Comparison of ENCODE assay signal across 9 mouse cellular contexts in the genomic region with DNA sequence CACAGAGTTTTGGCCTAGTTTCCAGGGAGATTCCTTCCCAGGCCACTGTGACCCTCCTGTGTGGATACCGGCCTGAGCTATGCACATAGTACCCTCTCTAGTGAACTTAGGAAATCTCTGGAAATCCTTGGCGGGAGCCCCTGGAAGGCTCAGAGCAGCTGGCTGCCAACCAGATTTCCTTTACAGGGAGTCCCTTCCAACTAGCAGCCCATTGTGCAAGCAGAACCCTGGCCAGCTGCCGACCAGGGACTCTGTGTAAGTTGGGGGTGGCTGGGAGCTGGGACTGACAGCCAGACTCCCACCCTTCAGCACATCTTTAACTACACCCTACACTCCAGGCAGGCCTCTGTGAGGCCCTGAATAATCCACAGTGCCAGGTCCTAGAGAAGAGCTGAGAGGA.
DNase-seq lines count a peak whose midpoint lies in the region; ATAC-seq and TF ChIP-seq lines count a peak whose summit lies in the region.
"Had no signal": no experiment of that assay in that cellular context is flagged by ENCODE, and none has a peak within 500 bp of the region (broad histone marks: within the 10 kb centered on the region; RNA-seq: fewer than 3 reads in every experiment).

No protein-coding gene starts in this region.

- H3K27me3 ChIP-seq in midbrain, embryonic 10.5 days (ENCODE audit: low read depth, poor library complexity, severe bottlenecking), result no peaks in the 10 kb centered on the region
- no peaks in the 10 kb centered on the region for H3K27me3 ChIP-seq in midbrain, embryonic 11.5 days (ENCODE audit: control insufficient read depth, insufficient read depth, low read length)
- H3K27me3 ChIP-seq in neural tube, embryonic 14.5 days (ENCODE audit: control insufficient read depth, insufficient read depth, low read length), result no peaks in the 10 kb centered on the region
- H3K27me3 ChIP-seq: Patski had no signal

- no peak overlapping the region for H3K9ac ChIP-seq in midbrain, embryonic 11.5 days (ENCODE audit: low read length)
- H3K9ac ChIP-seq in neural tube, embryonic 14.5 days (replicated peaks; ENCODE audit: low read depth, low read length), result no peak overlapping the region

- intact Hi-C loops in left cerebral cortex, adult 2 months (cut with DNase I), result no loop called here

- no peaks in the 10 kb centered on the region for H3K4me1 ChIP-seq in midbrain, embryonic 10.5 days
- no peaks in the 10 kb centered on the region for H3K4me1 ChIP-seq in midbrain, embryonic 11.5 days (ENCODE audit: control insufficient read depth, insufficient read depth, low read length)
- 0 out of 2 replicates have a peak, but pooled peaks cover 3% of the 10 kb centered on the region for H3K4me1 ChIP-seq in neural tube, embryonic 14.5 days (ENCODE audit: control insufficient read depth, insufficient read depth, low read length)

- 63% methylated on average over 3 of the region's 3 CpGs for WGBS in midbrain, embryonic 10.5 days
- WGBS in midbrain, embryonic 11.5 days, result 55% methylated on average over 3 of the region's 3 CpGs
- WGBS in neural tube, embryonic 14.5 days, result 30% methylated on average over 3 of the region's 3 CpGs

- no peak overlapping the region for H3K4me3 ChIP-seq in midbrain, embryonic 10.5 days
- H3K4me3 ChIP-seq in midbrain, embryonic 11.5 days (ENCODE audit: low read depth, low read length), result no peak overlapping the region
- no peak overlapping the region for H3K4me3 ChIP-seq in left cerebral cortex, adult 2 months
- no peak overlapping the region for H3K4me3 ChIP-seq in neural tube, embryonic 14.5 days (ENCODE audit: low read depth, low read length)

- TF ChIP-seq CTCF in left cerebral cortex, adult 2 months (IDR thresholded peaks at IDR 0.05), result no peak

- DNase-seq in midbrain, embryonic 10.5 days (ENCODE audit: low spot score), result no peak
- DNase-seq in midbrain, embryonic 11.5 days (ENCODE audit: low spot score, missing footprints), result no peak
- DNase-seq in frontal cortex, postnatal 36 days (ENCODE audit: low spot score in 2 of 2), result peak; percentile 49 to 57
- DNase-seq in heart, postnatal 4 days, result peak; percentile 91
- peak; percentile 33 to 42 for DNase-seq in left cerebral cortex, adult 2 months (ENCODE audit: extremely low spot score in 1 of 2, low spot score in 2 of 2)
- DNase-seq in yolk sac, embryonic 10.5 days (ENCODE audit: low spot score), result no peak

- H3K36me3 ChIP-seq in midbrain, embryonic 10.5 days, result no peaks in the 10 kb centered on the region
- H3K36me3 ChIP-seq in midbrain, embryonic 11.5 days (ENCODE audit: control insufficient read depth, insufficient read depth, low read length), result no peaks in the 10 kb centered on the region
- H3K36me3 ChIP-seq in neural tube, embryonic 14.5 days (ENCODE audit: control insufficient read depth, insufficient read depth, low read length), result no peaks in the 10 kb centered on the region

- ATAC-seq in midbrain, embryonic 11.5 days (ENCODE audit: low FRiP score), result no peak
- peak; percentile 69 for ATAC-seq in neural tube, embryonic 14.5 days (ENCODE audit: low read depth)
- ATAC-seq in megakaryocyte, adult 5-6 weeks (ENCODE audit: poor library complexity, severe bottlenecking), result no peak
- ATAC-seq: Patski had no signal

- H3K27ac ChIP-seq in midbrain, embryonic 10.5 days (replicated peaks), result 0 out of 2 replicates have a peak overlapping the region, but pooled peaks have one; percentile 10
- H3K27ac ChIP-seq in midbrain, embryonic 11.5 days (ENCODE audit: low read depth, low read length), result no peak overlapping the region
- H3K27ac ChIP-seq in left cerebral cortex, adult 2 months, result no peak overlapping the region
- peak overlapping the region; percentile 28; the same call in 1 of the 2 replicates for H3K27ac ChIP-seq in neural tube, embryonic 14.5 days (ENCODE audit: low read depth, low read length)

- no peaks in the 10 kb centered on the region for H3K9me3 ChIP-seq in midbrain, embryonic 10.5 days (replicated peaks)
- no peaks in the 10 kb centered on the region for H3K9me3 ChIP-seq in midbrain, embryonic 11.5 days (ENCODE audit: control insufficient read depth, low read length)
- no peaks in the 10 kb centered on the region for H3K9me3 ChIP-seq in neural tube, embryonic 14.5 days (ENCODE audit: control insufficient read depth, low read length)

- no peak overlapping the region for H3K4me2 ChIP-seq in midbrain, embryonic 11.5 days
- no peak overlapping the region for H3K4me2 ChIP-seq in neural tube, embryonic 14.5 days (ENCODE audit: low read depth, low read length)

Comparison
In these comparisons a context has a peak if more than half of its experiments do, and no peak if none do; other contexts are left out.
1. H3K27ac ChIP-seq: peak in midbrain, embryonic 10.5 days (single experiment) and neural tube, embryonic 14.5 days (single experiment); none in midbrain, embryonic 11.5 days (single experiment) and left cerebral cortex, adult 2 months (single experiment).
2. DNase-seq: peak in frontal cortex, postnatal 36 days (2 of 2), heart, postnatal 4 days (single experiment) and left cerebral cortex, adult 2 months (2 of 2); none in midbrain, embryonic 10.5 days (single experiment), midbrain, embryonic 11.5 days (single experiment) and yolk sac, embryonic 10.5 days (single experiment).